Mouse (Mus musculus) mouse trophoblast stem cell (cell line): ENCODE data around the gene Pcnx4.

Source experiments
- in situ Hi-C, 2 experiments: fragments of 300-500 bp; cut with MseI, MboI; formaldehyde crosslinking; loops; 2 replicates in 1 of 2; 3 replicates in 1 of 2; pipeline ENCODE4 v1.15.1; 2025

The Pcnx4 gene

DNA sequence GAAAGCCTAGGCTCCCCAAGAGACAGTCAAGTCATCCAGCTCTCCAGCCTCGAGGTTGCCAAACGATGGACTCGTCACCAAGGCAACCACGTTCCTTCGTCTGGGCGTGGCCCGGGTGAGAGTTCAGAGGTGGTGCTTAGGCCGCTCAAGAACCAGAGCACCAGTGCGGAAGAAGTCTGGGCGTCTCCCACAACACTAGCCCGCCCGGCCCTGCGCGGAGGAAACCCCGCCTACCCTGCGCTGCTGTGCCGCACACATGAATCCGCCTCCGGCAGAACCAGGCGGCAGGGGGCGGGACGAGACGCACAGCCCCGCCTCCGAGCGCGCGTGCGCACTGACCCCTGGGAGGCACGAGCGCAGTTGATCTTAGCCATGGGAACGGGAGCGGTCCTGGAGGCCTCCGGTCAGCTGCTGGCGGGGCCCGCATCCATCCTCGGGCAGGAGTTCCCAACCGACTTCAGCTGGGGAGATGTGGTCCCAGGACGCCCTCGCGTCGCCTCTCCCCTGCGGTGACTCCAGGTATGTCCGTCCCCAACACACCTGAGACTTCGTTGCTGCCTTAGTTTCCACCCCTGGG, at the start of gene Pcnx4:
Gene Pcnx4 (plus strand): TSS at position 363 of the 577 bp plus-strand sequence.
- in situ Hi-C loops: no loop called here

DNA sequence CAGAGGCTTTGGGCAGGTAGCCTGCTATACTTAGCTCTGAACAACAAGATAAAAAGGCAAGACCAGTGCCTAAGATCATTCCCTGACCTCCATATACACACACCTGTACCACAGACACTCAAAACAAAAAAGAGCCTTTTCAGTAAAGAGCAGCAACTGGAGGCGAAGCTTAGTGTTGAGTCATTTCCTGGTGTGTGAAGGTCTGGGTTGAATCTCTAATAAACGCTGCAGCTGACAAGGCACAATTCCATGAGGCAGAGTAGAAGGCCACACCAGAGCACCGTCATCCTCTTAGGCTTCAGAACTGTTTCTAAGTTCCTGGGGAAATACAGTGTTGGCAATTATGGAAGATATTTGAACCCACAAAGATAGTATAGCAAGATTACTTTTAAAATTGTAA, 48.7 kb upstream of the Pcnx4 start:
- in situ Hi-C loops: no loop called here

DNA sequence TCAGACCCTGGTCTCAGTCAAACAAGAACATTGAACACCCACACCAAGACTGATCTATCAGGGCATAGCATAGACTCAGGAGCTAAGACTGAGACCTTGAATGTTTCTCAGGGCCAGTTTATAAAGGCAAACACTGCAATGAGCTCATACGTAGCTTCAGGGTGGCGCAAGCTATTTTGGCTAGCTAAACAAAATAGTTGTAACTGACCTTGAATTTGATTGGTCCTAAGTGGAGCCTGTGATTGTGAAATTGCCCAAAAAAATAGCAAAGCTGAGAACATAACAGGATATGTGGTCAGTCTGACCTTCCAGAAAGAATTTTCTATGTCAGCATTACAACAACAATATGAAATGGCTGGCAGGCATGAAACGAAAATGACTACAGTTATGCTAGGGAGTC, 46.2 kb upstream of the Pcnx4 start:
- in situ Hi-C loops: no loop called here

DNA sequence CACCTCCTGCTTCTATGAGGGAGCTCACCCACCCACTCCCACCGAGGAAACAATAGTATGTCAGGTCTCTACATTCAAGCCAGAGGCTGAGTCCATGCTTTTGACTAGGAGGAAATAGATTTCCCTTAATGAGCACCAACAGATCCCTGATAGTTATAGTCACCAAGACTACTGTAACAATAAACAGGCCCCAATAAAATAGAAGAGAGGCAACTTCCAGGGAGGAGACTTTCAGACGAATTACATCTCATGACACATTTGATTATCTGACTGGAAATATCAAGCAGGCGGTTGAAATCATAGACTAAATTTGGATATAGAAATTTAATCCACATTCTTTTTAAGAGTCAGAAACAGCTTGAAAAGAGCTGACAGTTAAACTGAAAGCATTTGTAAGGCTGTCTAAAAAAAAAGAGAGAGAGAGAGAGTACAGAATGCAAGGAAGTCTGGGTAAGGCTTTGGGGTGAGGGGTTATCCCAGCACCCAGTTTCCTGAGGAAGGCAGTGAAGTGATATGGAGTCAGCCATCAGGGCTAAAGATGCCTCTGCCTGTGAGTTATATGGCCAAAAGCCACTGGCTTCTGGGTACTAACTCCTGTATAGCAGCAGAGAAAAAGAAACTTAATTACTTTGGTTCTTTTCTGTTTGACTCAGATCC, 45.0 kb upstream of the Pcnx4 start:
- in situ Hi-C loops: no loop called here

DNA sequence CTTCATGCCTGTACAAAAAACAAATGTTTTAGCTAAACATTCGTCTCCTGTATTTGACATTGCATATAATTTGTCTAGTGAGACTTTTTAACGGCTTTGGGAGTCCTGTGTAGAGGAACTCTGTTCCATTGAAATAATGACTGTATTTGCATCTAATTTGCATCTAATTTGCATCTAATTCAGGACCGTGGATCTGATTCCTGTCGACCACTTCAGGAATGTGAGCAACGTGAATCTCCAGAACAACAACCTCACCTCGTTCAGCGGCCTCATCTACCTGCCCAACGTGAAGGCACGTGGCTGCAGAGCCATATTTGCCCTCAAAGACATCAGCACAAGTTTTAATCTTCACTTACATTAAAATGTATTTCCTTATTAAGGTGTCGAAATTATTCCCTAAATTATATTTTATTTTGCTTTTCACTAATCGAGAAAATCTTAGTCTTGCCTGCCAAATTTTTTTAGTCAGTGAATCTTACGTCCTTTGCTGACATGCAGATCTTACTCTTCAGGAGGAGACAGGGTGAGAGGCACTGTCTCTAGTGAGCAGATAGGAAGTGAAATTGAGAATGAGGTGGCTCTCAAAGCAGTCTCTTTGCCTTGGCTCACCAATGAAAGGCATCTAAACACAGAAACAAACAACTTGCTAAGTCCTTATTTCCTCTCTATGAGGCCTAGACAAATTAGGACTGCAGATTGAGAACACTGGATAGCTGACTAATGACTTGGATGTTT, 39.1 kb upstream of the Pcnx4 start:
- in situ Hi-C loops: no loop called here

DNA sequence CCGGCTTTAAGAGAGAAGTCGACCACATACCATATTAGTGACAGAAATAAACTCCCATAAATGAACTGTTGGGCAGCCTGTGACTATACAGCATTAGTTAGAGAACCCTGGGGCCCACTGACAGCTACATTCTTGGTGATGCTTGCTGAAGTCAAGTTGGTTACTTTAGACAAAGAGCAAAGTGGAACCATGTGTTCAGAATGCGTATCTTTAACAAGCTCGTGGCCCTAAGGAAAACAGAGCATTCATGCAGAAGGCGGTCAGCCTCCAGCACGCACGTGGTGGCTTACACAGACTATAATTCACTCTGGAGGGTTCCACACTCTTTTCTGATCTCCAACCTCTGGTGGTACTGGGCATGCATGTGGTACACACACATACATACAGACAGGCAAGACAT, 26.6 kb upstream of the Pcnx4 start:
- in situ Hi-C loops: loop anchor here in 1 of 2 experiments (10.0 kb wide), 1 partner anchor 145 kb away; no protein-coding TSS in a partner anchor

DNA sequence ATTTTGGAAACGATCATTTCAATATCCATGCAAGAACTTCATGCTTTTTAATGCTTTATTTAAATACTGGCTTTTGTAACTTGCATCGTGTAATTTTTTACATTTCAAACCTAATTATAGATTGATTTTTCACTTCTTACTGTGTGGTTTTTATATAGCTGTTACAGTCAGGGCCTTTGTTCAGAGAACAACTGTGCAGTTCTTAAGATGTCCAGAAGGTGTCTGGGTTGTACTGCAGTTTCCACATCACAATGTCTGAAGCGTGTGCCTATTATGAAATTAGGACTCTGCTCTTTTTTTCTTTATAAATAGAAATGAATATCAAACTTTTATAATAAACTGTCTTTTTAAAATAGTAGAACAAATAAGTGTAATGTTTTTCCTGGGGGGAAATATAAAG, 20.7 kb upstream of the Pcnx4 start:
- in situ Hi-C loops: loop anchor here (5.0 to 10.0 kb wide), 2 partner anchors 53 to 139 kb away; no protein-coding TSS in a partner anchor

DNA sequence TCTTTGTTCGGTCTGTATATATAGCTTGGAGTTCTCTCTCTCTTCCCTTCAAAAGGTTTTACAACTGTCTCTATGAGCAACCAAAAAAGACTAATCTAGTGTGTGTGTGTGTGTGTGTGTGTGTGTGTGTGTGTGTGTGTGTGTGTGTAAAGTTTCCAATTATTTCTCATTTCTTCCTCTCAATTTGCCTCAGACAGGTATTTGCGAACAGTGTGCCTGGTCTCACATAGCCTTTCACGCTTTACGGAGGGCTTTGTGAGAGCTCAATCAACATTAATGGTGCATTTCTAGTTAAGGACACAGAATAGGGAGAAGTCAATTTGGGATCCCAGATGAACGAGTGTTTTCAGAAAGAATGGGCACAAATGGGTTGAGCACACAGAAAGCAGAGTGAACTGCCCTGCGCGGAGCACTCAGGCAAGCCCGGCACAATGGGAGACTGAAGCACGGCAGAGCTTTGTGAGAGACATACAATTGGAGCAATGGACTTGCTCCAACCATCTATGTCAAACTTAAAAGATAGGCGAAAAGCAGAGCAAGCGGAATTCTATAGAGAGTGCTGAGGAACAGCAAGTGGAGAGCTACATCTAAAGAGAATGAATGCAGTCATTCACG, 18.0 kb upstream of the Pcnx4 start:
- in situ Hi-C loops: loop anchor here (5.0 to 10.0 kb wide), 2 partner anchors 56 to 137 kb away; no protein-coding TSS in a partner anchor

DNA sequence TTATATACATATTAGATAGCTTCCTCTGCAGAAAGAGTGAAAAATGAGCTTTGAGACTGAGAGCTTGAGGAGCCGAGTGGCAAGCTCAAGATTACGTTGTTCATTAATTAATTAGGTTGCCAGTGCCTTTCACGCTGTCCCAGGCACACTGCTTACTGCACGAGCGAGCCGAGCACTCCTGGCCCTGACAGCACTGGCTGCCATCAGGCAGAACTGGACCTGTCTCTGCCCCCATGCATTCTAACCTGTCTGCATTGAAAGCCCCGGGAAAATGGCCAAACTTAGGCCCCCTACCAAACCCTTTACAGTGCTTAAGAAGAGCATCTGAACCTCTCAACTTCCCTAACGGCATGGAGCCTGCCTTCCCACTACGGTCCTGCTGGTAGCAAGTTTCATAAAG, 16.8 kb upstream of the Pcnx4 start:
- in situ Hi-C loops: loop anchor here (5.0 to 10.0 kb wide), 2 partner anchors 57 to 135 kb away; no protein-coding TSS in a partner anchor

DNA sequence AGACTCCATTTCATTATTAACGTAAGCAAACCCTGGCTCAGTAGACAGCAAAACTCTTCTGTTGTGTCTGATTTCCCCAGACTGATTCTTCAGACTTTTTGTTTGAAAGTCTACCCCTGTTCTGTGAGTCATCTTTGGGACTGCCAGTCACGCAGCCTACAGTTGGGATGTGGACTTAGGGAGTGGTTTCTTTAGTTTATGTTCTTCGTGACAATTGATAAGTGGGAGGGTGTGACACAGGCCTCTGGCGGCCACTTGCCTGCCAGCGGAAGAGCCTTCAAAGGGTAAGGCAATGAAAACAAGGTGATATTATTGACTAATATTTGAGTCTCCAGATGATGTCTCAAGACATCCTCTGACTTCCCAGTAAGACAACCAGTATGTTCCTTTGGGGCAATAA, 16.3 kb upstream of the Pcnx4 start:
- in situ Hi-C loops: loop anchor here (5.0 to 10.0 kb wide), 2 partner anchors 58 to 135 kb away; no protein-coding TSS in a partner anchor

DNA sequence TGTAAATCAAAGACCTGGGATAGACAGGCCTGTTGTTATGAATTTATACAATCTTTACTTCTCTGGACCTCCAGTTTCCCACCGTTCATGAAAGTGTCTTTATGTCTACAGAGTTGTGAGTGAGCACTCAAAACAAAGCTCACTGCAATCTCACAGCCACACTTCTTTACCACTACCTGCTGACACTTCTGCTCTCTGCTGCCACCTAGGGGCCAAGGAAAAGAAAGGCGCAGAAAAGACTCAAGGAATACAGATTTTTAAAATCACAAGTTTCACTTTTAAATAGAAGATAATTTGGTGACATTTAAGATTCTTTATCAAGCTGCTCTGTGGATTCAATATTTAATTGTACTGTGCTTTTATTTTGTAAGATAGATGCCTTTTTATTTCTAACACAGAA, 15.5 kb upstream of the Pcnx4 start:
- in situ Hi-C loops: no loop called here

DNA sequence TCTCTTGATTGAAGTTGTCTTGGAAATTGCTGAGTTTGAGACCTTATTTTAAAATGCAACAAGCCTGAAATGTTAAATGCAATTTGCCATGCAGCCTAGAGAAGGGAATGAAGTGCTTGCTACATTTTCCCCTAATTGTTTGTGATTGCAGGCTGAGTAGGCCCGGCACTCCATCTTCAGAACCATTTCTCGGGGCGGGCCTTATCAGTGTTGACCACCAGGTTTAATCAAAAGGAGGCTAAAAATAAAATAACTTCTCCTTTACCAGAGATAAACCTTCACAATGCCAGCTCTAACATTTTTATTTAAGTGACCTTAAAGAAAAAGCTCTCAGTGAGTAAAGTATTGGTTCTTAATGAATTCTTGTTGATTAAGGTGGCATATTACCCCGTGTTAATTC, 10.6 kb upstream of the Pcnx4 start:
- in situ Hi-C loops: no loop called here

DNA sequence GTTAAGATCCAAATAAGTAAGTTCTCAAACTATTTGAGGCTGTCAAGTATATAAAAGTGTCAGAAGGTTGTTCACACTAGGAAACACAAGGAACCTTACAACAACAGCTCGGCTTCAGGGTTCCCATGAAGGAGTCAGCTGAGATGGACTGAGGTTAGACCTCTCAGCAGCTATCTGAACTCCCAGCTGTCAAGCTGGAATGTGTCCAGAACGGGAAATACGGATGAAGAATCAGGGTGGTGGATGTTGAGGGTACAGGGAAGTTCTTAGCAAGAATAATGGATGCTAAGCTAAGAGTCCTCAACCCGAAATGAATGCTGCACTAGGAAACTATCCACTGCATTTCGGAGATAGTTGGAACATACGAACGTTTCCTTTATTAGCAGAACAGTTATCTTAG, 3.9 kb upstream of the Pcnx4 start:
- in situ Hi-C loops: no loop called here

DNA sequence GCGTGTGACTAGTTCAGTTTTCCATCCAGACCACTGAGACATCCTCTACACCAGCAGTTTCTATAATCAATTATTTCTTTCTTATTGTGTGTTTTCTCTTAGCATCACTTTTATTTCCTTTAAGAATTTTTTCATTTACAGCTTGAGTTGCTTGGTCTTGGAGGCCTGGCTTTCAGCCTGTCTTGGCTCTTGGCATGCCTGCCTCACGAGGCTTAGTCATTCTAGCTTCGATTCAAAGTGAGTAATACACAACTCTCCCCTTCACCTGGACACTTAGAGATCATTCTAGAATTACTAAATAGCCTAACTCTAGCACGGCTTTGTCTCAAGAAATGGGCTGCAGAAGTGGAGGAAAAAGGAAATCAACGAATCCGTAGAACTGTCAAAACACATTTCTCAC, 2.2 kb upstream of the Pcnx4 start:
- in situ Hi-C loops: no loop called here

DNA sequence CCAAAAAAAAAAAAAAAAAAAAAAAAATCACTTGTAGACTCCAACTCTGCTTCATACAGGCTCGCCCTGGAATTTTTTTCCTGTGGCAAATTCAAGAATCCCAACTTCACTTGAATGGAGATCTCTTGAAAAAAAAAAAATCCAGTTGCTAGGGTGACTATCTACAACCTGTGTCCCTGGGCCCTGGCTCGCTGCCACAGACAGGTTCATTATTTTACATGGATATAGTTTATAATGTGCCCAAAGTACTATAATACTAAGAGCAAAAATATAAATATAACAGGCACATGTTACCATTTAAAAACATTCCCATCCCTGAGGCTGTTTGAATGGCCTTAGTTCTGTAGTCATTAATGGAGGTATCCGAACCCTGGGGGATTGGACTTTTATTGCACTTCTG, 584 bp upstream of the Pcnx4 start:
- in situ Hi-C loops: no loop called here

DNA sequence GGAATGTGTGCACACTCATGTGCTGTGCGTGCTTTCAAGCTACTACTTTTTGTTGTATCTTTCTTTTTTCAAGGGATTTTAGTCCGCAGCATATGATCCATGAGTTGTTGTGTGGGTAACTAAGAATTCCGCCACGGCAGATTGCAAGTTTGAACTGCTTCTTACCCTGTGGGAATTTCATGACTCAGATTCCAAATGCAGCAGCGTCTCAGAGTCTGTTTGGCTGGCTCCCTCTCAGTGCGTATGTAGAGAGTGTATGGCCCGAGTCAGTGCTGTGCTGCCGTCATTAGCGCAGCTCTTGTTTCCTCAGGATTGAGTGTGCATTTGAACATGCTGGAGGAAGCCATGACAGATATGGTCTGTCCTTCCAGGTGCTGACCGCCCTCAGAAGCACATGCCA, 2.4 kb downstream of the Pcnx4 start:
- in situ Hi-C loops: no loop called here

DNA sequence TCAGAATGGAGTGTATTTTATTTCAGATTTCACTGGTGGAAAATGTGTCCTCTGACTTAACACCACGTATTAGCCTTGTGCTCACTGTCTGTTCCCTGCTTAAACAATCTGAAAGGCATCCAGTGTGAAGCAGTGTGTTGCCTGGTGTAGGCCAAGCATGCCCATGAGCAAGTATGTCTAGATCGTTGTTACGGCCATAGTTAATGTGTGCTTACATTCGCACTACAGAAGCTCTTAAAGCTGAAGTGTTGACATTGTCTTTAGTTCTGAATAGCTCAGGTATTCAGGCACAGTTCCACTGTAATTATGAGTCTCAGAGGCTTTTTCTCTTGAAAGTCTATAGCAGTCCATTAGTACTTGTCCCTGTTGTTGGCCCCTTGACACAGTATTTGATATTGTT, 18.2 kb downstream of the Pcnx4 start:
- in situ Hi-C loops: no loop called here

DNA sequence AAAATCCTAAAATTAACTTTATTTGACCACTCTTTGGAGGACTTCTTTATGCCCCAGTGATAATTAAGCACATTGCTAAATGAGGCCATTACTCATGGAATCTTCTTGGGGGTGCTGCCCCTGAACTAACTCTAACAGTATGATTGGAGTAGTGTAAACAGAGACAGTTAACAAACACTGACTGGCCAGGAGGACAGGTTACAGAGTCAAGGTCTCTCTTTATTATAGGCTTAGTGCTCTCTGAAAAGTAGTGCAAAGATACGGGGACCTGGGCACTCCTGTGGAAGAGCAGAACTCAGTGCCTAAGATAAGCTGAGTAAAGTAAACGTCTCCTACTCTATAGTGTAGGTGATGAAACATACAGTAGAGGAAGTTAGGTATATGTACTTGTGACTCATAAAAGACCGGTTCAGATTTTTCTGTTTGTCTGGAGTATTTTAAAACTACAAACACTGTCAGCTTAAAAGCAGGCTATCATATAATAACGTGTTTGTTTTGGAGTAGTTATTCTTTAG, 28.2 kb downstream of the Pcnx4 start:
- in situ Hi-C loops: no loop called here

DNA sequence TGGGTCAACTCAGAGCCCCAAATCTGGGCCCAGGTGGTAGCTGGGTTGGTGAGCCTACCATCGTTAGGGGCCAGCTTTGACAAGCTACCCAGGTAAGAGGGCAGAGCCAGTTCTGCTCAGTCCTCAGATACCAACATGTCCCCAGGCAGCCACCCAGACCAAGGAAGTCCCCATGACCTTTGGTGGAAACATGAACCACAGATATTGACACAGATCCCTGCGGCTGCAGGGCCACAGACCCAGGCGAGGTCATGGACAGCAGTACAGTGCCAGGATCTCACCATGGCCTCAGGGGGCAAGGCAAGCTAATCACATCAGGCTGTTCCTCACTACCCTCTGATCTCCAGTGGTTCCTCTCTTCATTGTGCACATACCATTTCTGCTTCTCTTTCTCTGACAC, 45.8 kb downstream of the Pcnx4 start:
- in situ Hi-C loops: no loop called here

DNA sequence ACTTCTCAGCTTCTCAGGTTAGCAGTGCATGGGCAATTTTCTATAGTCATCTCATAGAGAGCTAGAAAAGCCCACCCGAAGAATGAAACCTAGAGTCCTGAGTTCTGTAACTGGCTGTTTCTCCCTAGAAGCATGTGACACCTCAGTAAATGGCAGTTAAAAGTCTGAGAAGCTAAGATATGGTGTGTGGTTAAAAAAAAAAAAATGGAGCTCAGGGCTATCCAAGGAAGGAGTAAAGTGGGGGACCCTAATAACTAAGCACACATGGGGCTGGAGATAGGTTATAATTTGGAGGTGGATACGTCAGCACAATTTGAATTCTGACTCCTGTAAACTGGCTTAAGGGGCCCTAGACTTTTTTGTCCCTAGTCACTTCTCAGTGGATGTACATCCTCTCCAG, 46.9 kb downstream of the Pcnx4 start:
- in situ Hi-C loops: no loop called here

DNA sequence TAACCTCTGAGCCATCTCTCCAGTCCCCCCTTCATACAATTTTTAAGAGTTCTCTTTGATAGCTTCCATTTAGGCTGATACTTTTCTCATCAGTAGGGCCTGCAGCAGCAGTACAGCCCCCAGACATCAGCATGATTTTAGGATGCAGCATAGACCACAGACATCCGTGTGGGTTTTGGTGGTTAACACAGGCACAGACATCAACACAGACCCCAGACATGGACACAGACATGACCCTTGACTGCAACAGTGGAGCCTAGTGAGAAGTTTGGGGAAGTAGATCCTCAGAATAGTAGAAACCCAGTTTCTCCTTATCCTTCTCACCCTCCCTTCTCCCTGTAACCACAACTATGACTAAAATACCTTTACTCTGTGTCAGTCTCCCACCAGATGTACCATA, 49.2 kb downstream of the Pcnx4 start:
- in situ Hi-C loops: no loop called here

DNA sequence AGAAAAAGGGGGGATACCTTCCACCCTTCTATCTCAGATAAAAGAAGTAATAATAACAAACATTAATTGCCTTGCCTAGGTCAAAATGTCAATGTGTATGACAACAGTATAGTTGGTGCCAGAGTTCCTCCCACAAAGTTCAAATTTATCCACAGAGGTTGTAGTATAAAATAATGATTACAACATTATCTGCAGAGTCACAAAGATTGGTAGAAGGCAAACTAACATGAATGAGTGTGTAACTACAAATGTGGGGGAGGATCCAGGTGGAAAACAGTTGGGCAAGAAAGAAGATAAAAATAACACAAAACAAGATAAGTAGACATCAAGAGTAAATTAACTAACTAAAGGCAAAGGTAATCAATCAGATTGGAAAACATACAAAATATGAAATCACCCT, 56.8 kb downstream of the Pcnx4 start:
- in situ Hi-C loops: no loop called here
